Mouse (Mus musculus): Measurements from ENCODE around the gene Ipo9.

GRCm38 (mm10) chr1:135359071-135359470, 71.2 kb downstream of the Ipo9 start:
- no peak for TF ChIP-seq CTCF (IDR thresholded peaks at IDR 0.05; ENCODE audit: extremely low read depth, insufficient read depth, low read length)
- TF ChIP-seq POLR2A (IDR thresholded peaks at IDR 0.05; ENCODE audit: extremely low read depth, insufficient read depth, low read length) = no peak
